Mouse (Mus musculus): ENCODE measurements around the gene Dtnb. TPM values are rescaled to one million over a fixed set of nuclear protein-coding genes. Genes with fewer than 3 reads are reported as not detected.

Gene Dtnb
- polyA plus RNA-seq, 1 experiment from 2014 or later, result 21.5 TPM

DNA sequence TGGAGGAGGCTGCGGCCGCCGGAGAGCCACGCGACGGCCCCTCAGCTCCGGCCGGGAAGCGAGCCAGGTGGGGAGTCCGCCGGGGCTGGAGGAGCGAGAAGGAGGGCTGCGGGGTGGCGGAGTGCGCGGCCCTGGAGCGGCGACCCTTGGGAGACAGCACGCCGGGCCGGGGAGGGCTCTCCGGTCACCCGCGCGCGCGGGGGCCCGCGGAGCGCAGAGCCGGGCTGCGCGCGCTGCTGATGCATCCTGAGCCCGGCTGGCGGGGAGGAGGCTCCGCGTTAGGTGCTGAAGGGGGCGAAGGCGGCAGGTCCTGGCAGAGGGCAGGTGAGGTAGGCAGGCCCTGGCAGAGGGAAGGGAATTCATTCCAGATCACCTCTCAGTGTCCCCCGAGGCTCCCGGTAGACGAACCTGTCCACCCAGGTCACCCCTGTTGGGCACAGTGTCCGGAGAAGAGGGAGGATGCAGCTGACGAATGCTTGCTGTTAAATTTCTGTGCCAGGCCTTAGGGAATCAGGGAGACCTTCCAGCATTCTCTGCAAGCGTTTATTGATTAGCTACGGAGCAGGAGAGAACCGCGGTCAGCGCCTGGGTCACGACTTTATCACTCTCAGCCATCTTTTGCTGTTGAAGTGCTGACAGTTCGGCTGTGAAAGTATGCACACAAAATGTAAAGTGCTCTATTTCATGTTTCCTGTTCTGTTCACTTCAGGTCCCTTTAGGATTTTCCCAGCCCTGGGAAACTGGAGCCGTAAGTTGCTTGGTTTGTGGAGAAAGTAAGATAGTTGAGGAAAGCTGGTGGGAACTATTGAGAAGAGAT lies 608 bp downstream of the Dtnb start:
- peak; percentile 81 for ATAC-seq (ENCODE audit: insufficient read depth)
- H3K4me1 ChIP-seq (replicated peaks), result peaks cover 41% of the 10 kb centered on the region
- under 1% methylated on average over 53 of the region's 53 CpGs for WGBS (ENCODE audit: insufficient replicate concordance)
- no peaks in the 10 kb centered on the region for H3K27me3 ChIP-seq
- H3K27ac ChIP-seq (replicated peaks), result peak overlapping the region; percentile 88
- peak overlapping the region; percentile 96 for H3K9ac ChIP-seq
- H3K36me3 ChIP-seq (replicated peaks), result no peaks in the 10 kb centered on the region; the same call in 1 of the 2 replicates
- H3K4me3 ChIP-seq (replicated peaks), result peak overlapping the region; percentile 95
- no peaks in the 10 kb centered on the region for H3K9me3 ChIP-seq (replicated peaks)
- peak overlapping the region; percentile 92 for H3K4me2 ChIP-seq

DNA sequence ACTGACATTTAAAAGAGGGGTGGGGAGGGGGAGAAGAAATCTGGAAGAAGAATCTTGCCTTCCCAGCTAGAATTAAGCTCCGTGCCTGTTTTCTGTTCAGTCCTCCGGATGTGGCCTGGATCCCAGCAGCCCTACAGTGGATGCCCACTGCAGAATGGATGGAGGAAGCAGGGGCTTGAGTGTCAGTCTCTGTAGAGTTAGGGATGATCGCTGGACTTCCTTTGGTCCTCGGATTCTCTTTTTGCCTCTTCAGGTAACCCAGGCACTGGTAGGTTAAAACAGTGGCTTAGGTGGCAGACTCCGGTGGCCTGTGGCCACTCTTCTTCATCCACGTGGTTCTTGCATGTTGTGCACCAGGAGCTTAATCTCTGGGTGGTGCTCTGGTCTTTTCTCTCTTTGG lies 1.2 kb downstream of the Dtnb start:
- peaks cover 41% of the 10 kb centered on the region for H3K4me1 ChIP-seq (replicated peaks)
- H3K4me2 ChIP-seq, result peak overlapping the region; percentile 92
- H3K27me3 ChIP-seq, result no peaks in the 10 kb centered on the region
- H3K9ac ChIP-seq, result peak overlapping the region; percentile 96
- H3K36me3 ChIP-seq (replicated peaks), result no peaks in the 10 kb centered on the region; the same call in 1 of the 2 replicates
- H3K27ac ChIP-seq (replicated peaks), result no peak overlapping the region
- no peak for ATAC-seq (ENCODE audit: insufficient read depth)
- 47% methylated on average over 6 of the region's 6 CpGs for WGBS (ENCODE audit: insufficient replicate concordance)
- peak overlapping the region; percentile 95 for H3K4me3 ChIP-seq (replicated peaks)
- no peaks in the 10 kb centered on the region for H3K9me3 ChIP-seq (replicated peaks)

DNA sequence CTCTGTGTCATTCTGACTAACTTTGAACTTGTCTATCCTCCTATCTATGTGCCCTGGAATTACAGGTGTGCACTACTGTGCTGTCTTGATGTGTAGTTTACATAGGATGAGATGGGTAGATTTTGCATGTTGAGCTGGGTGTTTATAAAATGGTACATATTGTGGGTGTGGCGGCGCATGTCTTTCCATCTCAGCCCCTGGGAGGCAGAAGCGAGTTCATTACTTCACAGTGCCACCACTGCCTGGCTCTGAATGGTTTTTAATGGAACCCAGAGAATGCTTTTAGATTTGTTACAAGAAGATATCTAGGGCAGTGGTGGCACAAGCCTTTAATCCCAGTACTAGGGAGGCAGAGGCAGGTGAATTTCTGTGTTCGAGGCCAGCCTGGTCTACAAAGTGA lies 2.5 kb downstream of the Dtnb start:
- no peaks in the 10 kb centered on the region for H3K9me3 ChIP-seq (replicated peaks)
- no peak for ATAC-seq (ENCODE audit: insufficient read depth)
- no peak overlapping the region for H3K27ac ChIP-seq (replicated peaks)
- H3K4me2 ChIP-seq, result no peak overlapping the region
- H3K4me3 ChIP-seq (replicated peaks), result no peak overlapping the region
- 81% methylated on average over 4 of the region's 4 CpGs for WGBS (ENCODE audit: insufficient replicate concordance)
- no peak overlapping the region for H3K9ac ChIP-seq
- H3K4me1 ChIP-seq (replicated peaks), result peaks cover 45% of the 10 kb centered on the region
- H3K27me3 ChIP-seq, result no peaks in the 10 kb centered on the region
- no peaks in the 10 kb centered on the region; the same call in 1 of the 2 replicates for H3K36me3 ChIP-seq (replicated peaks)

DNA sequence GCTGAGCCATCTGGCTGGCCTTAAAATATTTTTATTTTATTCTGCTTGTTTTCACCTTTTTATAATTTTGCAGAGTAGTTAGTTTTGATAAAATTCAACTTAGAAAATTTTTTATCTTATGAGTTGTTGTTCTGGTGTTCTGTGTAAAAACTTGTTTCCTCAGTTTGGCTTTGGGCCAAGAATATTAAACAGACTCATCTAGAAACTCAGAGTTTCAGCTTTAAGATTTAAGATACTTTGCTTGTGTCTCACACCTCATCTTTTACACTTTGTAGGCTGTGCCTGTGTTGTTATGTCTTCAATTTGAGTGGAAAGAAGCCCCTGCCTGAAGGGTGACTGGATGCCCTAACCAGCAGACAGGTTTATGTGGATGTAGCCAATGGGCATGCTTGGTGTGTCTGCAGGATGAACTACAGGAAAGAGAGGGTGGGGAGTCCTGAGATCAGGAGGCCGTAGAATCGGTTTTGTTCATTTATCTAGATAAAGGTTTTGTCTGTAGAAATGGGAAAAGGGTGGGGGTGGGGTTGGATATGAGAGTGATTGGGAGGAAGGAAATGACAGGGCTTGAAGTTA lies 7.9 kb downstream of the Dtnb start:
- Histone ChIP-seq H3K9me3 (replicated peaks) (no peaks in the 10 kb centered on the region), H3K27ac (replicated peaks) (no peak overlapping the region), H3K4me1 (replicated peaks) (peaks cover 19% of the 10 kb centered on the region), H3K4me2 (no peak overlapping the region), H3K27me3 (no peaks in the 10 kb centered on the region), H3K36me3 (replicated peaks) (no peaks in the 10 kb centered on the region; the same call in 1 of the 2 replicates), H3K4me3 (replicated peaks) (no peak overlapping the region), H3K9ac (no peak overlapping the region)
- ATAC-seq (ENCODE audit: insufficient read depth), result no peak
- 21% methylated on average over 2 of the region's 2 CpGs for WGBS (ENCODE audit: insufficient replicate concordance)

DNA sequence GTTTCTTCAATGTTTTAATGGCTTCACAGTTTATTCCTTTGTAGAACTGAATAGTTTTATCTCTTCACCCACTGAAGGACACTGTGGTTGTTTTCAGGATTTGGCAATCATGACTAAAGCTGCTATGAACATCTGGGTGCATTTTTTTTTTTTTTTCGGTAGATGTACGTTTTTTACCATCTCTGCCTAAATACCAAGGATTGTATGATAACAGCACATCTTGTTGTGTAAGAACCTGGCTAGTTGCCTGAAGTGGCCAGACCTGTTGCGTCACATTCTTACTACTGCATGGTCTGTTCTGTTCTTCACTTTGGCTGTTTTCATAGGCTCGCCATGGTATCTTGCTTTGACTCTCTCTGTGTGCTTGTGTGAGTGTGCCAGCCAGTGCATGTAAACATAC lies 10.4 kb downstream of the Dtnb start:
- Histone ChIP-seq H3K4me1 (replicated peaks) (peaks cover 17% of the 10 kb centered on the region), H3K9ac (no peak overlapping the region), H3K9me3 (replicated peaks) (no peaks in the 10 kb centered on the region), H3K4me3 (replicated peaks) (no peak overlapping the region), H3K27ac (replicated peaks) (no peak overlapping the region), H3K36me3 (replicated peaks) (no peaks in the 10 kb centered on the region), H3K27me3 (no peaks in the 10 kb centered on the region), H3K4me2 (no peak overlapping the region)
- WGBS (ENCODE audit: insufficient replicate concordance), result 76% methylated on average over 4 of the region's 4 CpGs
- no peak for ATAC-seq (ENCODE audit: insufficient read depth)

DNA sequence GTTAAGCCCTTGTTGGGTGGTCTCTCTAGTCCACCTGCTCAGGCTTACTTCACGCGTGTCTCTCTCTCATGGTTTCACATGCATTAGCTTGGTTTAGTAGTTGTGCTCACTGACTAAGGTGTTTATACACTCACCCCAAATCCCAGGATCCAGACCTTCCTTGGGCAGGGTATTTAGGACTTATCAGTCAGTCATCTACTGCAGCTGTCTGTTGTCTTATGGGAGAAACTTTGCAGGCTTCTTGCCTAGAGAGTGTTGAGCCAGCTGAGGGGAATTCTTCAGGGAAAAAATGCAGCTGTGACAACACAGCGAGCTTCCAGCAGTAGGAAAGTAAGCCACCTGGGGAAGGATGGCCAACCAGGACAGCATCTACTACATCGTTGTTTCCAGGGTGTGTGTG lies 13.3 kb downstream of the Dtnb start:
- WGBS (ENCODE audit: insufficient replicate concordance), result 83% methylated on average over 4 of the region's 4 CpGs
- Histone ChIP-seq H3K4me1 (replicated peaks) (peaks cover 7% of the 10 kb centered on the region), H3K4me2 (no peak overlapping the region), H3K27me3 (no peaks in the 10 kb centered on the region), H3K9ac (no peak overlapping the region), H3K4me3 (replicated peaks) (no peak overlapping the region), H3K36me3 (replicated peaks) (no peaks in the 10 kb centered on the region), H3K27ac (replicated peaks) (no peak overlapping the region), H3K9me3 (replicated peaks) (no peaks in the 10 kb centered on the region)
- no peak for ATAC-seq (ENCODE audit: insufficient read depth)

DNA sequence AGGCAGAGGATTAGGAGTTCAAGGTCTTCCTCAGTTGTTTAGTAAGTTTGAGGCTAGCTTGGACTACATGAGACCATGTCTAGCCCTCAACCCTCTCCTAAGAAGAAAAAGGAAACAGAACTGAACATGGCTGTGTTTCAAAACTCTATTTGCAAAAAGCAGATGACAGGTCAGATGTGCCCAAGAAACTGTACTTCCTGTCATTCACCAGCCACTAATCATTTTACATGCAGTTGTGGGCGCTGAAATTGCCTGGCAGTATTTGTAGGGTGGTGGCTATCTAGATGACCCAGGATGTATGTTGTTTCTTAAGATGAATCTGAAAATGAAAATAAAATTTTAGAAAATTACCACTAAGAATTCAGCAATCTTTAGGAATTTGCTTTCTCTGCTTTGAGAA lies 14.8 kb downstream of the Dtnb start:
- no peak overlapping the region for H3K4me3 ChIP-seq (replicated peaks)
- no peak overlapping the region for H3K9ac ChIP-seq
- no peak overlapping the region for H3K27ac ChIP-seq (replicated peaks)
- 32% methylated on average over 1 of the region's 1 CpGs for WGBS (ENCODE audit: insufficient replicate concordance)
- peaks cover 5% of the 10 kb centered on the region; the same call in 1 of the 2 replicates for H3K36me3 ChIP-seq (replicated peaks)
- H3K9me3 ChIP-seq (replicated peaks), result no peaks in the 10 kb centered on the region
- no peak overlapping the region for H3K4me2 ChIP-seq
- no peak for ATAC-seq (ENCODE audit: insufficient read depth)
- H3K4me1 ChIP-seq (replicated peaks), result peaks cover 7% of the 10 kb centered on the region
- H3K27me3 ChIP-seq, result no peaks in the 10 kb centered on the region

DNA sequence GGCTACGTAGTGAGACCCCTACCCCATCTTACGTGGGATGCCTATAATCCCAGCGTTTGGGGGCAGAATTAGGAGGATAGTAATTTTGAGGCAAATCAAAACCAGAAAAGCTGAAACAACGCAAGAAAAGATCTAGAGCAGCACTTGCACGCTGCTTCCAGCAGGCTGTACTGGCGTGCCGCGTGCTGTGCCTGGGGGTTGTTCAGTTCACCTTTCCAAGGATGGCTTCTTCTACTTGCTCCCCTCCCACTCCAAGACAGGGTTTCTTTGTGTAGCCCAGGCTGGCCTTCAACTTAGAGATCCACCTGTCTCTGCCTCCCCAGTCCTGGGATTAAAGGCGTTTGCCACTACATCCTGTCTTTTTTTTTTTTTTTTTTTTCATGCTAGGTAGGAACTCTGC lies 17.9 kb downstream of the Dtnb start:
- WGBS (ENCODE audit: insufficient replicate concordance), result 85% methylated on average over 9 of the region's 9 CpGs
- H3K27me3 ChIP-seq, result no peaks in the 10 kb centered on the region
- H3K27ac ChIP-seq (replicated peaks), result no peak overlapping the region
- H3K4me3 ChIP-seq (replicated peaks), result no peak overlapping the region
- H3K9ac ChIP-seq, result no peak overlapping the region
- no peak overlapping the region for H3K4me2 ChIP-seq
- peaks cover 11% of the 10 kb centered on the region; the same call in 1 of the 2 replicates for H3K36me3 ChIP-seq (replicated peaks)
- ATAC-seq (ENCODE audit: insufficient read depth), result no peak
- peaks cover 5% of the 10 kb centered on the region for H3K4me1 ChIP-seq (replicated peaks)
- no peaks in the 10 kb centered on the region for H3K9me3 ChIP-seq (replicated peaks)

DNA sequence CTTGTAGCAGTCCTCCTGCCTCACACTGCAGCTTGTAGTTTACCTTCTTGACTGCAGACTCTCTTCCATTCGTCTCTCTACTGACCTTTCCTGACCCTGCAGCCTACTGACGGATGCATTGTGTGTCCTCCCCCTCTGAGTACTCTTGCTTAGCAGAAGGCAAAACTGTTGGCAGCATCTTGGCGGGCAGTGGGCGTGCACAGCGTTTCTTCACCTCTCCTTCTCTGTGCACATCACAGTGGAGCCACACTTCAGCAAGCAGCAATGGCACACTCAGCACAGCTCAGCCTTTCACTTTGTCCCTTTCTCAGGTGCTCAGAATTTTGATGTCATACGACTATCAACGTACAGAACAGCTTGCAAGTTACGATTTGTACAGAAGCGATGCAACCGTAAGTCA lies 19.4 kb downstream of the Dtnb start:
- Histone ChIP-seq H3K27me3 (no peaks in the 10 kb centered on the region), H3K4me2 (no peak overlapping the region), H3K27ac (replicated peaks) (no peak overlapping the region), H3K9ac (no peak overlapping the region), H3K4me1 (replicated peaks) (peaks cover 5% of the 10 kb centered on the region), H3K4me3 (replicated peaks) (no peak overlapping the region), H3K36me3 (replicated peaks) (peaks cover 15% of the 10 kb centered on the region), H3K9me3 (replicated peaks) (no peaks in the 10 kb centered on the region)
- ATAC-seq (ENCODE audit: insufficient read depth), result no peak
- 85% methylated on average over 10 of the region's 10 CpGs for WGBS (ENCODE audit: insufficient replicate concordance)

DNA sequence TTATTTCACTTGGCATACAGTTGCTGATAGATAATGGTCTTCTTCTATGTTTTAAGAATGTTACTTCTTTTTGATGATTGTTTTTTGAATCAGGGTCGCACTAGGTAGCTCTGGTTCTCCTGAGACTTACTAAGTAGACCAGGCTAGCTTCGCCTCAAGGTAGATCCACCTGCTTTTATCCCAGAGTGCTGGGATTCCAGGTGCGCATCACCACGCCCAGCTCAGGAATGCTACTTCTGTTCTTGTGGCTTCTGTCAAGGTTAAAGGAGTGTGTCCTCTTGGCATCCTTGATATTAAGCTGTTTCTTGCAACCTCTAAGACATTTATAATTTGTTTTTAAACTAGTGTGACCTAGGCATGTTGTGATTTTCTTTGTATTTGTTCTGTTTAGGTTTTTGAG lies 30.6 kb downstream of the Dtnb start:
- H3K4me2 ChIP-seq, result no peak overlapping the region
- H3K9ac ChIP-seq, result no peak overlapping the region
- no peak overlapping the region for H3K27ac ChIP-seq (replicated peaks)
- no peaks in the 10 kb centered on the region for H3K9me3 ChIP-seq (replicated peaks)
- H3K4me1 ChIP-seq (replicated peaks), result no peaks in the 10 kb centered on the region
- no peaks in the 10 kb centered on the region for H3K27me3 ChIP-seq
- WGBS (ENCODE audit: insufficient replicate concordance), result 81% methylated on average over 4 of the region's 4 CpGs
- H3K4me3 ChIP-seq (replicated peaks), result no peak overlapping the region
- peaks cover 14% of the 10 kb centered on the region; the same call in 1 of the 2 replicates for H3K36me3 ChIP-seq (replicated peaks)
- no peak for ATAC-seq (ENCODE audit: insufficient read depth)

DNA sequence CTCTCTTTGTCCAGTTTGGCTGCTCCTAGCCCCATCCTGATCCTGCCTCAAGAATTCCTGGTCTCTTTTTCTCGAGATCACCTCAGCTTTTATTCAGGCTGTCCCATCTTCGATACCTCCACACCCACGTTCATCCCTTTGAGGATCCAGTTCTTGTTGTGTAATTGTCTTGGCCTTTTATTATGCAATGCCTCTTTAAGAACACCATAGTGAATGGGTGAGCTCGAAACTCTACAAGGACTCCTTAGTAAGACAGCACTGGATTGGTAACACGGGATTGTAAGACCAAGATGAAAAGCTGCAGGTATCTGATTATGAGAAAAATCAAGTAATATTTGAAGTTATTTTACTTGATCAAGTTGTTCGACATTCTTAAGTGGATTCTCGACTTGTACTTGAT lies 34.0 kb downstream of the Dtnb start:
- 70% methylated on average over 7 of the region's 7 CpGs for WGBS (ENCODE audit: insufficient replicate concordance)
- Histone ChIP-seq H3K27me3 (no peaks in the 10 kb centered on the region), H3K9ac (no peak overlapping the region)

More for the DNA sequence above, 34.0 kb downstream of the Dtnb start:
- H3K9me3 ChIP-seq (replicated peaks), result no peaks in the 10 kb centered on the region
- H3K36me3 ChIP-seq (replicated peaks), result no peaks in the 10 kb centered on the region
- no peak overlapping the region for H3K27ac ChIP-seq (replicated peaks)
- no peak overlapping the region for H3K4me2 ChIP-seq
- H3K4me3 ChIP-seq (replicated peaks), result no peak overlapping the region
- H3K4me1 ChIP-seq (replicated peaks), result no peaks in the 10 kb centered on the region
- no peak for ATAC-seq (ENCODE audit: insufficient read depth)

All from liver, embryonic 15.5 days (tissue).